Mouse (Mus musculus) stomach, postnatal 0 days (tissue): ENCODE data around the gene Pfkfb3.

Experiments used
- CTCF ChIP-seq: IDR thresholded peaks from 2 replicates; pipeline ENCODE4 v1.5.1; 2016; ENCODE audit warnings: antibody characterized with exemption, low read depth, mild to moderate bottlenecking, moderate library complexity
- EP300 ChIP-seq: optimal IDR thresholded peaks from 2 replicates; pipeline ENCODE3; 2016; ENCODE audit warnings: antibody characterized with exemption

- TF ChIP-seq EP300: no peak
- TF ChIP-seq CTCF: peak; percentile 15; the same call in 1 of the 2 replicates
These were observed 40.6 kb downstream of the Pfkfb3 start for GRCm38 (mm10) chr2:11513057-11513967.
